Comparison of ENCODE assay signal across 8 mouse cellular contexts in genomic region chr1:72255062-72255853, GRCm38 (mm10). TPM values are rescaled to one million over a fixed set of nuclear protein-coding genes. Genes with fewer than 3 reads are reported as not detected.
DNase-seq lines count a peak whose midpoint lies in the region; ATAC-seq and TF ChIP-seq lines count a peak whose summit lies in the region.

No protein-coding gene starts in this region.

- TF ChIP-seq CTCF in heart, adult 2 months (IDR thresholded peaks at IDR 0.05), result no peak
- TF ChIP-seq CTCF in thymus, adult 2 months (IDR thresholded peaks at IDR 0.05; ENCODE audit: borderline replicate concordance, control insufficient read depth, extremely low read depth, insufficient read depth, low read length, poor library complexity), result no peak

- H3K9ac ChIP-seq in heart, adult 2 months (ENCODE audit: low read depth, low read length), result peak overlapping the region; percentile 86
- peak overlapping the region; percentile 69; the same call in 1 of the 2 replicates for H3K9ac ChIP-seq in kidney, embryonic 14.5 days (ENCODE audit: low read depth, low read length)
- peak overlapping the region; percentile 15; the same call in 1 of the 2 replicates for H3K9ac ChIP-seq in liver, embryonic 16.5 days (ENCODE audit: low read depth, low read length)
- H3K9ac ChIP-seq in neural tube, embryonic 13.5 days, result peak overlapping the region; percentile 75

- peak overlapping the region; percentile 55 for H3K4me3 ChIP-seq in heart, adult 2 months
- peak overlapping the region; percentile 38 for H3K4me3 ChIP-seq in kidney, embryonic 14.5 days (ENCODE audit: low read length)
- peak overlapping the region; percentile 54; the same call in 1 of the 2 replicates for H3K4me3 ChIP-seq in liver, embryonic 16.5 days (ENCODE audit: low read depth, low read length)
- H3K4me3 ChIP-seq in neural tube, embryonic 13.5 days, result peak overlapping the region; percentile 44
- H3K4me3 ChIP-seq in thymus, adult 2 months (ENCODE audit: control insufficient read depth, insufficient read depth, low read length), result peak overlapping the region; percentile 59

- no peaks in the 10 kb centered on the region for H3K27me3 ChIP-seq in heart, adult 2 months (ENCODE audit: control insufficient read depth, insufficient read depth, low read length)
- no peaks in the 10 kb centered on the region for H3K27me3 ChIP-seq in kidney, embryonic 14.5 days (ENCODE audit: control insufficient read depth, insufficient read depth, low read length)
- no peaks in the 10 kb centered on the region for H3K27me3 ChIP-seq in liver, embryonic 16.5 days (ENCODE audit: control insufficient read depth, insufficient read depth, low read depth, low read length)
- no peaks in the 10 kb centered on the region for H3K27me3 ChIP-seq in neural tube, embryonic 13.5 days
- no peaks in the 10 kb centered on the region for H3K27me3 ChIP-seq in thymus, adult 2 months (ENCODE audit: control insufficient read depth, insufficient read depth, low read length)

- intact Hi-C loops in heart, adult 2 months (cut with DNase I), result no loop called here

- H3K4me1 ChIP-seq in heart, adult 2 months (ENCODE audit: control insufficient read depth, insufficient read depth, low read length), result peaks cover 3% of the 10 kb centered on the region
- H3K4me1 ChIP-seq in kidney, embryonic 14.5 days (ENCODE audit: control insufficient read depth, insufficient read depth, low read length), result peaks cover 6% of the 10 kb centered on the region
- H3K4me1 ChIP-seq in liver, embryonic 16.5 days (ENCODE audit: control insufficient read depth, low read depth, low read length), result peaks cover 23% of the 10 kb centered on the region
- H3K4me1 ChIP-seq in neural tube, embryonic 13.5 days (replicated peaks), result peaks cover 22% of the 10 kb centered on the region
- H3K4me1 ChIP-seq in thymus, adult 2 months (replicated peaks; ENCODE audit: control insufficient read depth, insufficient read depth, low read length), result peaks cover 9% of the 10 kb centered on the region

- TF ChIP-seq POLR2A in heart, adult 2 months (IDR thresholded peaks at IDR 0.05; ENCODE audit: insufficient read depth, low read depth, low read length), result peak; percentile 62
- TF ChIP-seq POLR2A in thymus, adult 2 months (IDR thresholded peaks at IDR 0.05; ENCODE audit: control insufficient read depth, extremely low read depth, insufficient read depth, low read length, poor library complexity), result no peak

- 0 out of 2 replicates have a peak, but pooled peaks have one; percentile 41 for TF ChIP-seq EP300 in heart, adult 2 months (IDR thresholded peaks at IDR 0.05; ENCODE audit: insufficient read depth, low read depth, low read length)

- peak; percentile 80 for ATAC-seq in common myeloid progenitor, adult 5-6 weeks (replicated peaks; ENCODE audit: low read depth, poor library complexity, severe bottlenecking)
- ATAC-seq in kidney, embryonic 14.5 days (ENCODE audit: low FRiP score, low TSS enrichment), result peak; percentile 90
- ATAC-seq in liver, embryonic 16.5 days (ENCODE audit: low read depth), result peak; percentile 88
- peak; percentile 79 for ATAC-seq in neural tube, embryonic 13.5 days (ENCODE audit: low read depth)

- H3K36me3 ChIP-seq in heart, adult 2 months (ENCODE audit: control insufficient read depth, insufficient read depth, low read length), result no peaks in the 10 kb centered on the region
- H3K36me3 ChIP-seq in kidney, embryonic 14.5 days (ENCODE audit: control insufficient read depth, insufficient read depth, low read length), result no peaks in the 10 kb centered on the region
- no peaks in the 10 kb centered on the region for H3K36me3 ChIP-seq in liver, embryonic 16.5 days (ENCODE audit: control insufficient read depth, insufficient read depth)
- H3K36me3 ChIP-seq in neural tube, embryonic 13.5 days, result no peaks in the 10 kb centered on the region
- H3K36me3 ChIP-seq in thymus, adult 2 months (ENCODE audit: control insufficient read depth, insufficient read depth, low read length), result no peaks in the 10 kb centered on the region

- peak; percentile 59 to 63 for DNase-seq in B cell, adult 2 months
- DNase-seq in R1 (ENCODE audit: low read depth, low spot score), result peak; percentile 98
- DNase-seq in heart, adult 2 months, result peak in 1 of 2 experiments; percentile 28
- DNase-seq in thymus, adult 2 months, result peak; percentile 30

- 8% methylated on average over 15 of the region's 15 CpGs for WGBS in heart, adult 2 months
- WGBS in kidney, embryonic 14.5 days, result 6% methylated on average over 15 of the region's 15 CpGs
- WGBS in liver, embryonic 16.5 days (ENCODE audit: insufficient replicate concordance), result 1% methylated on average over 15 of the region's 15 CpGs
- WGBS in neural tube, embryonic 13.5 days, result 6% methylated on average over 15 of the region's 15 CpGs
- WGBS in thymus, adult 2 months, result 20% methylated on average over 15 of the region's 15 CpGs

- H3K9me3 ChIP-seq in kidney, embryonic 14.5 days (ENCODE audit: control insufficient read depth, low read length), result no peaks in the 10 kb centered on the region
- no peaks in the 10 kb centered on the region for H3K9me3 ChIP-seq in liver, embryonic 16.5 days (replicated peaks; ENCODE audit: control insufficient read depth, low read length)
- no peaks in the 10 kb centered on the region for H3K9me3 ChIP-seq in neural tube, embryonic 13.5 days

- H3K4me2 ChIP-seq in kidney, embryonic 14.5 days (replicated peaks; ENCODE audit: low read depth, low read length), result peak overlapping the region; percentile 62
- peak overlapping the region; percentile 83 for H3K4me2 ChIP-seq in liver, embryonic 16.5 days (ENCODE audit: low read depth, low read length)
- peak overlapping the region; percentile 60 for H3K4me2 ChIP-seq in neural tube, embryonic 13.5 days

- peak overlapping the region; percentile 80 for H3K27ac ChIP-seq in heart, adult 2 months
- peak overlapping the region; percentile 93 for H3K27ac ChIP-seq in kidney, embryonic 14.5 days (ENCODE audit: low read depth, low read length)
- H3K27ac ChIP-seq in liver, embryonic 16.5 days (ENCODE audit: low read length), result peak overlapping the region; percentile 73
- peak overlapping the region; percentile 94 for H3K27ac ChIP-seq in neural tube, embryonic 13.5 days (replicated peaks)
- H3K27ac ChIP-seq in thymus, adult 2 months (ENCODE audit: control insufficient read depth, insufficient read depth, low read length), result peak overlapping the region; percentile 4; the same call in 1 of the 2 replicates

- no peaks in the 10 kb centered on the region for H3K79me2 ChIP-seq in heart, adult 2 months (replicated peaks; ENCODE audit: control insufficient read depth, insufficient read depth, low read length)

RNA-seq across cellular contexts. Expression of gene Pecr, which starts 28.9 kb away (rescaled TPM):
- 3.0 and 17.4 TPM in 2 replicates for total RNA-seq in common myeloid progenitor, adult 5-6 weeks (2017)
- 10 to 100 TPM in 1 of 2 experiments, 1 to 10 TPM in 1; 8.7 to 10.0 TPM for total RNA-seq in heart, adult 2 months (2021)
- polyA plus RNA-seq in heart, adult 2 months (2012; rRNA removed), result 10.9 and 13.5 TPM in 2 replicates
- 43.3 and 46.0 TPM in 2 replicates for polyA plus RNA-seq in kidney, embryonic 14.5 days (2014; fragmentation: Nextera tagmentation; extraction: Ambion mirVana)
- polyA plus RNA-seq in liver, embryonic 16.5 days (2015; fragmentation: Nextera tagmentation; extraction: Ambion mirVana), result 75.9 and 84.2 TPM in 2 replicates
- 8.7 and 9.6 TPM in 2 replicates for polyA plus RNA-seq in neural tube, embryonic 13.5 days (2015; fragmentation: Nextera tagmentation; extraction: Ambion mirVana)
- polyA plus RNA-seq in thymus, adult 2 months (2012; rRNA removed), result 3.6 TPM in 2 replicates

RNA-seq across cellular contexts. Expression of gene Tmem169, which starts 28.9 kb away (rescaled TPM):
- total RNA-seq in common myeloid progenitor, adult 5-6 weeks (2017), result not detected in 2 replicates
- total RNA-seq in heart, adult 2 months (2021), result under 1 TPM in 1 of 2 experiments, not detected in 1; 0.16 TPM
- polyA plus RNA-seq in heart, adult 2 months (2012; rRNA removed), result 0.04 and 0.06 TPM in 2 replicates
- 1.8 and 3.3 TPM in 2 replicates for polyA plus RNA-seq in kidney, embryonic 14.5 days (2014; fragmentation: Nextera tagmentation; extraction: Ambion mirVana)
- 0.45 and 0.72 TPM in 2 replicates for polyA plus RNA-seq in liver, embryonic 16.5 days (2015; fragmentation: Nextera tagmentation; extraction: Ambion mirVana)
- polyA plus RNA-seq in neural tube, embryonic 13.5 days (2015; fragmentation: Nextera tagmentation; extraction: Ambion mirVana), result 33.4 and 37.3 TPM in 2 replicates
- polyA plus RNA-seq in thymus, adult 2 months (2012; rRNA removed), result 0.46 and 0.89 TPM in 2 replicates

RNA-seq across cellular contexts. Expression of gene Mreg, which starts 43.2 kb away (rescaled TPM):
- total RNA-seq in common myeloid progenitor, adult 5-6 weeks (2017), result 0.05 TPM in 1 of 2 replicates, not detected in the other
- 10 to 100 TPM; 31.1 to 34.8 TPM for total RNA-seq in heart, adult 2 months (2021)
- 14.9 and 18.3 TPM in 2 replicates for polyA plus RNA-seq in heart, adult 2 months (2012; rRNA removed)
- polyA plus RNA-seq in kidney, embryonic 14.5 days (2014; fragmentation: Nextera tagmentation; extraction: Ambion mirVana), result 5.1 and 6.2 TPM in 2 replicates
- 8.0 and 8.1 TPM in 2 replicates for polyA plus RNA-seq in liver, embryonic 16.5 days (2015; fragmentation: Nextera tagmentation; extraction: Ambion mirVana)
- polyA plus RNA-seq in neural tube, embryonic 13.5 days (2015; fragmentation: Nextera tagmentation; extraction: Ambion mirVana), result 12.9 and 13.6 TPM in 2 replicates
- 20.6 and 28.0 TPM in 2 replicates for polyA plus RNA-seq in thymus, adult 2 months (2012; rRNA removed)

RNA-seq across cellular contexts. Expression of gene Xrcc5, which starts 52.0 kb away (rescaled TPM):
- total RNA-seq in common myeloid progenitor, adult 5-6 weeks (2017), result 34.4 and 34.7 TPM in 2 replicates
- total RNA-seq in heart, adult 2 months (2021), result 10 to 100 TPM; 14.1 to 16.2 TPM
- polyA plus RNA-seq in heart, adult 2 months (2012; rRNA removed), result 3.6 and 7.8 TPM in 2 replicates
- polyA plus RNA-seq in kidney, embryonic 14.5 days (2014; fragmentation: Nextera tagmentation; extraction: Ambion mirVana), result 59.5 and 72.0 TPM in 2 replicates
- polyA plus RNA-seq in liver, embryonic 16.5 days (2015; fragmentation: Nextera tagmentation; extraction: Ambion mirVana), result 14.0 and 14.9 TPM in 2 replicates
- polyA plus RNA-seq in neural tube, embryonic 13.5 days (2015; fragmentation: Nextera tagmentation; extraction: Ambion mirVana), result 26.3 and 29.5 TPM in 2 replicates
- 4.0 and 4.7 TPM in 2 replicates for polyA plus RNA-seq in thymus, adult 2 months (2012; rRNA removed)

Comparison
In these comparisons a context has a peak if more than half of its experiments do, and no peak if none do; other contexts are left out.
1. H3K27ac ChIP-seq: peak in every context shown above with its lines; median percentile 94 in neural tube, embryonic 13.5 days; 93 in kidney, embryonic 14.5 days; 80 in heart, adult 2 months; 73 in liver, embryonic 16.5 days; 4 in thymus, adult 2 months.
2. H3K9ac ChIP-seq: peak in every context shown above with its lines; median percentile 86 in heart, adult 2 months; 75 in neural tube, embryonic 13.5 days; 69 in kidney, embryonic 14.5 days; 15 in liver, embryonic 16.5 days.